Mouse (Mus musculus) gastrocnemius, adult 18-20 months (tissue): ENCODE data around the gene Zp2. TPM values are rescaled to one million over a fixed set of nuclear protein-coding genes. Genes with fewer than 3 reads are reported as not detected.

Source experiments
- total RNA-seq, 2 experiments: library from RNA; stranded (reverse); gene quantifications; 2 replicates each; pipeline ENCODE4 v1.2.3; 2021

Zp2 gene
- total RNA-seq, 2 experiments from 2014 or later: 0.09 to 0.43 TPM

Other genes starting within 250 kb of the Zp2 start
- 10 to 100 TPM; 11.3 to 12.5 TPM for gene Lyrm1, start 249.4 kb downstream of the Zp2 start, total RNA-seq
- gene Dcun1d3, start 249.0 kb downstream of the Zp2 start, total RNA-seq: 10 to 100 TPM; 20.3 to 21.1 TPM
- gene Dnah3, start 50.0 kb downstream of the Zp2 start, total RNA-seq: under 1 TPM; 0.02 to 0.30 TPM
- 10 to 100 TPM; 11.4 to 17.4 TPM for gene Tmem159, start 42.9 kb downstream of the Zp2 start, total RNA-seq
- under 1 TPM; 0.09 to 0.11 TPM for gene Anks4b, start 28.6 kb upstream of the Zp2 start, total RNA-seq
- 1 to 10 TPM; 3.2 to 3.6 TPM for gene Crym, start 56.8 kb upstream of the Zp2 start, total RNA-seq
- gene Abca14, start 58.7 kb upstream of the Zp2 start, total RNA-seq: not detected
- gene Abca15, start 183.4 kb upstream of the Zp2 start, total RNA-seq: not detected